Mouse (Mus musculus) layer of hippocampus, postnatal 36 days (tissue): ENCODE results near the gene Pelp1. TPM values are rescaled to one million over a fixed set of nuclear protein-coding genes. Genes with fewer than 3 reads are reported as not detected.
"Not testable (repeated sequence)": the region's sequence is repeated elsewhere in the genome, so short reads cannot be mapped to it uniquely, and the experiment has no call there.

ENCODE experiments used
- DNase-seq, 2 experiments: peaks; one replicate each; pipeline ENCODE4 v3.0.0; 2022
- total RNA-seq, 2 experiments: library from RNA; stranded (reverse); gene quantifications; 2 replicates each; pipeline ENCODE4 v1.2.3; 2021

Gene Pelp1
- total RNA-seq, 2 experiments from 2014 or later = 33.3 to 36.2 TPM

DNA sequence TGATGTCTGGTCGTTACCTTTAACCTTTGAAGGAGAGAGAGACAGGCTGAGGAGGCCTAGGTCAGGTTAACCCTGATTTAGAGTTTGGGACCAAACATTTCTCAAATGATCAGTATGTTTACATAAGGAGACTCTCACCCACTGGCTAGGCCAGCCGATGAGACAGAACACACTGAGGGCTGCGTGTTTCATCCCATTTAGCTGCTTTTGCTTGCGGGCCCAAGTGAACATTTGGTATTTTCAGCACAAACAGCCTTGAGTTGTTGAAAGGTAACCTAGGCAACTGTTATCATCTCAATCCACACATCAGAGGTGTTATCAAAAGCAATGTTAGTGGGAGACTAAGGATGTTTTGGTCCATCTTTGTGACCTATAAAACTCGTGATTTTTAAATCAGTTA lies 9.7 kb upstream of the Pelp1 start:
- no peak for DNase-seq

- DNase-seq = no peak
These were observed 8.4 kb upstream of the Pelp1 start for GRCm38 (mm10) chr11:70418199-70418598.

GRCm38 (mm10) chr11:70413961-70414360 lies 4.1 kb upstream of the Pelp1 start:
- peak; percentile 49 to 67 for DNase-seq

GRCm38 (mm10) chr11:70412591-70412990 lies 2.8 kb upstream of the Pelp1 start:
- DNase-seq = no peak

- DNase-seq = no peak
These were observed 439 bp upstream of the Pelp1 start for GRCm38 (mm10) chr11:70410297-70410643.

DNA sequence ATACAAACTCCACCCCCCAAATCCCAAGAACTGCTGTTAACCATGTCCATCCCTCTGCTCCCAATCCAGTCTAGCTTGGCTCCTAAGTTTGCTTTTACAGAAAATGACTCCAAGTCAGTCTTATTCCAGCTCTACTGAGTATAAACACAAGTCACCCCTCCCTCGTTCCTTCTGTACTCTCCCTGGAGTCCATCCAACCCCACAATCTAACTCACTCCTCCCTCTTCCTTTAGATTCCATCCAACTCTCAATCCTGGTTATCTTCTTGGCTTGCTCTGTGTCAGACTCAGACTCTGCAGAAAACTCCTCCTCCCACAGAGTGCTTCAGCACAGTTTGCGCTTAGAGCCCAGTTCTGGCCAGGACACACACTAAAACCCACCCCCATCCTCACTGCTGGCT lies 6.2 kb downstream of the Pelp1 start:
- DNase-seq = no peak

- peak; percentile 27 to 31 for DNase-seq
These were observed 20.4 kb downstream of the Pelp1 start for GRCm38 (mm10) chr11:70389421-70389820.

- DNase-seq = no peak
These were observed 22.4 kb downstream of the Pelp1 start for GRCm38 (mm10) chr11:70387436-70387835.

- DNase-seq = no peak
These were observed 25.7 kb downstream of the Pelp1 start for GRCm38 (mm10) chr11:70384136-70384535.

GRCm38 (mm10) chr11:70381330-70381729 lies 28.5 kb downstream of the Pelp1 start:
- DNase-seq = no peak

- DNase-seq = no peak
These were observed 29.3 kb downstream of the Pelp1 start for GRCm38 (mm10) chr11:70380478-70381005.

DNA sequence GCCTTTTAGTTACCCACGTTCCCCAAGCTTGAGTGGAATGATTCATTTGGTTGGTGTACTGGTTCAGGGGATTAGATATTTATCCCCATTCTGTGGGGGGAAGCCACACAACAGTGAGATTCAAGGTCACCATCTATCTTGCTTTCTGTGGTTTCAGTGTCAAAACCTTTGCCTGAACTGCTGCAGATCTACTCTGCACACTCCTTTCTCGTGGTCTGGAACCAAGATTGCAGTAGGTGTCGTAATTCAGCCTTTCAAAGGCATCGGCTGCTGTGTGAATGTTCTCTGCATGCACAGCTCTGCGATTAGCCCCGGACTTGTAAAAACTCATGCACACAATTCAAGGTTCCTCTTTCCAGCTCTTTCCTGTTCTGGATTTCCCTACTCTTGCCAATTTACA lies 33.8 kb downstream of the Pelp1 start:
- DNase-seq = no peak

DNA sequence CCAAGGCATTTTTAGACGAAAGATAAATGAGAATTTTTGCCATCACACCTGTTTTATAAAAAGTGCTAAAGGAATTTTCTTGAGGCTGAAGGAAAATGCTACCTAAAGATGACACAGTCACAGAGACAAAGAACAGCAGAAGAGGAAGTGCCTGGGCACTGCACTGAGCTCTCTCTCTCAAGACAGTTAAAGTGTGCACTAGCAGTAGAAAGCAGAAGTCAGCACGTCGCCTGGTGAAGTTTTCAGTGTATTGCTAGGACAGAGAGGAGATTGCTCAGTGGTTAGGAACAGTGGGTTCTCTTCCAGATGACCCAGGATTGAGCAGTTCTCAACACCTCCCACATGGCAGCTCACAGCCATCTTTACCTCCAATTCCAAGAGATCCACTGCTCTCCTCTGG lies 35.5 kb downstream of the Pelp1 start:
- DNase-seq = no peak

DNA sequence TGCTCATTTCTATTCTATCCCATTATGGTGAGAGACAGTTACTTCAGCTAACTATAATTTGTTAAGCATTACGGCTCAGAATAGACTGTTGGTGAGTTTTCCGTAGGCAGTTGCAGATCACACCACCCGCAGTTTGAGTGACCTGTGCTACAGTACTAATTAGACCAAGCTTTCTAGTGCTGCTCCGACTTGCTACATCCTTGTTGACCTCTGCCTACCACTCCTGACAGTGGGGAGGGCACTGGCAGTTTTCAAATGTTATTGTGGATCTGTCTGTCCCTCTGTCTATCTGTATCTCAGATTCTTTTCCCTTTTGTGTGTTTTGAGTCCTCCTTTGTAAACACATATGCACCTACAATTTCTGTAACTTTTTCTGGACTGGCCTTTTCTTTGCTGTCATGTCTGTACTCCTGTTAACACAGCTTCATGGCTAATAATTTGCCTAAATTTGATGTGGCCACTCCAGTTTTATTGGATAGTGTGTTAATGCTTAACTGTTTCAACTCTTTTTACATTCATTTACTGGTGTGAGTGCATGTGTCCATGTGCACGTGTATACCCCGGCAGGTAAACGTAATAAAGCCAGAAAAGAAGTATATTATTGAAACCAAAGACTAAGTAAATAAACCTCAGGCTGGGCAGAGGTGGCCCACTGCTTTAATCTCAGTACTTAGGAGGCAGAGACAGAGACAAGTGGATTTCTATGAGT lies 36.8 kb downstream of the Pelp1 start:
- no peak for DNase-seq

- no peak for DNase-seq
These were observed 37.4 kb downstream of the Pelp1 start for GRCm38 (mm10) chr11:70372396-70372795.

GRCm38 (mm10) chr11:70368626-70369025 lies 41.2 kb downstream of the Pelp1 start:
- DNase-seq = not testable (repeated sequence)

DNA sequence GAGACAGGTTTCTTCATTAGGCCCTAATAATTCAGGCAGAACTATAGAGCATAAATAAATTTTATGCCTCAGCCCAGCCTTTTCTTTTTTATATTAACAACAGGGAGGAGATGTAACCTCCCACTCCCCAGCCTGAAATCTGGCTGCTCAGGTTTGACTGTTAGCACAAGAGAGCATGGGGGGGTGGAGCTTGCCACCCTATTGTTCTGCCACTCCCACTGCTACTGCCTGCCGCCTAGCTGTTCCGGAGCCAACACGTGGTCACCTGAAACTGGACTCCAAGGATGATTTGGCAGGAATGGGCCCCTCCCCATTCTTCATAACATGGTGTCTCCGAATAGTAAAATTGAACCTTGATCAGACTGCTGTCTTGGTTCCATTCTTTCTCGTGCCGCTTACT lies 42.1 kb downstream of the Pelp1 start:
- not testable (repeated sequence) for DNase-seq

- no peak for DNase-seq
These were observed 58.0 kb downstream of the Pelp1 start, which contains the start of gene Alox15 for GRCm38 (mm10) chr11:70351868-70352267. Alox15 (minus strand) TSS chr11:70352031.

DNA sequence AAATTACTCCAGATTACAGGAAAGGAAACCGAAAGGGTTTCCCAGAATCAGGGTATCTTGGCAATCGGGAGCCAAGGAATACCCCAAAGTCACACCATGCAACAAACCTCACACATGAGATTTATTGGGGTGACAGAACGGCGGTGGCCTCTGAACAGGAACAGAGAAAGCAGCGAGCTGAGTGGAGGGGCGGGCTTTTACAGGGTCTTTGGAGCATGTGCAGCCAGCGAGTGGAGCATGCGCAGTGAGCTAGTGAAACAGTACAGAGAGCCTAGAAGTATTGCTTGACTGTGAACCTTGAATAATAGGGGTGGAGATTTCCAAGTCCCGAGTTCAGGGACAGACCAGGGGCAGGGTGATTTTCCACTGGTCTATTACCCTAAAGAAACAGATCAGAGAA lies 61.2 kb downstream of the Pelp1 start:
- DNase-seq = no peak

GRCm38 (mm10) chr11:70347861-70348260 lies 62.0 kb downstream of the Pelp1 start:
- no peak for DNase-seq

GRCm38 (mm10) chr11:70345546-70345945 lies 64.3 kb downstream of the Pelp1 start:
- DNase-seq = no peak

DNA sequence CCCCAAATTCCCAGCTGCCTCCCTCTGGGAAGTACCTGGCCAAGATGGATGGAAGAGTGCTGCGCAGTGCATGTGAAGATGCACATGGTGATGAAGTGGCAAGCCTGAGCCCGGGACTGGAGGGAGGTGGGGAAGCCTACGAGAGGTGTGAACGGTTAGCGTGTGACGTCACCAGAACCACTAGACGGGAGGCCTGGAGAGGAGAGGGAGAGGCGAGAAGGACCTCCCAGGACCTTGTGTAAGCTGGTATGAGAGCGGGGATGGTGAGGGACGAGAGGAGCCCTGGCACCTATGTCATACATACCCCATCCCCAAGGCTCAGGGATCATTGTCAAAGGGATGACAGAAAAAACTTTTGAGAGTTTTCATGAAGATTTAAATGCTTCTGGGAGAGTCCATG lies 64.8 kb downstream of the Pelp1 start:
- no peak for DNase-seq
